Mouse (Mus musculus): ENCODE results near the gene Tmem200a.

- TF ChIP-seq POLR2A (IDR thresholded peaks at IDR 0.05; ENCODE audit: extremely low read depth, insufficient read depth, low read length) (no peak), CTCF (IDR thresholded peaks at IDR 0.05; ENCODE audit: extremely low read depth, insufficient read depth, low read length) (no peak)
Measured at GRCm38 (mm10) chr10:25928448-25928786, 150.4 kb downstream of the Tmem200a start.
